Mouse (Mus musculus) T-helper 2 cell (primary cell): ENCODE results near the gene Elp5.

Experiments
- in situ Hi-C: fragments of 300-600 bp; cut with MboI, MseI; formaldehyde crosslinking; loops from one replicate; pipeline ENCODE4 v1.15.1; 2025; ENCODE audit warnings: high pct_unique_total_duplicates

The Elp5 gene

DNA sequence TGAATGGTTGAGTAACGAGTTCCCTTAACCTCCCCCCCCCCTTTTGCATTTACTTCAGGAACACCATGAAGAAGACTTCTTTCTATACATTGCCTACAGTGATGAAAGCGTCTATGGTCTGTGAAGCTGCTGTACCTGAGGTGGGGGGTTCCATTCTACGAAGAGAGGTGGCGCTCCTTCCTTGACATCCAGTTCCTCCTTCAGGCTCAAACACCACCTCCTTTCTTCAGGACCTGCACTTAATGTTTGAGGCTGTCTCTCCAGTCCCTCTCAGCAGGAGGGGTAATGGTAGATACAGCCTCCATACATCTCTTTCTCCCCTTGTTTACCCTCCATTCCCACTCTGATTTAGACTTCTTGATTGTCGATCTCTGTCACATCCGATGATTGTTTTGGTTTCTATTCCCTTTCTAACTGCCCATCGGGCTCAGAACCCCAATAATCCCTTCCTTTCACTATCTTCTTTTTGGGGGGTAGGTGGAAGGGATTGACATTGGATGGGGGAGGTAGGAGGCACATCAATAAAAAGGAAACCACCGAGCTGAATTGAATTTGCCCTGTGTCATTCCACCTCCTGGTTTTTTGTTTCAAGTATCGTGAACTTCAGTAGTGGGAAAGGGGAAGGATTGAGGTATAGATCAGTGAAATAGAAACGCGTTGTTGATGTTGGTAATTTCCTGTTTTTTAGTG is 12.2 kb upstream of the Elp5 start:
- in situ Hi-C loops, result no loop called here

DNA sequence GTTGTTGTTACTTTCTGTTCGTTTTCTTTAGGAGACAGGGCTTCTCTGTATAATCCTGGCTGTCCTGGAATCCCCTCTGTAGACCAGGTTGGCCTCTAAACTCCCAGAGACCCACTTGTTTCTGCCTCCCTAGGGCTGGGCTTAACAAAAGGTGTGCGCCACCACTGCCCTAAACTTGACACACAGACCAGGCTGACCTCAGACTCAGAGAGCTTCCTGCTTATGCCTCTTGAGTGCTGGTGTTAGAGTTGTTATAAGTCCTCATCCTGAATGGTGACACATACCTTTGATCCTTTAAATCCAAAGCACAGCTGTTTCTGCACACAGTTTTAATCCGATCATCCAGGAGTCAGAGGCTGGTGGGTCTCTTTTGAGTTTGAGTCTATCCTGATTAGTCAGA is 10.6 kb upstream of the Elp5 start:
- in situ Hi-C loops, result no loop called here

DNA sequence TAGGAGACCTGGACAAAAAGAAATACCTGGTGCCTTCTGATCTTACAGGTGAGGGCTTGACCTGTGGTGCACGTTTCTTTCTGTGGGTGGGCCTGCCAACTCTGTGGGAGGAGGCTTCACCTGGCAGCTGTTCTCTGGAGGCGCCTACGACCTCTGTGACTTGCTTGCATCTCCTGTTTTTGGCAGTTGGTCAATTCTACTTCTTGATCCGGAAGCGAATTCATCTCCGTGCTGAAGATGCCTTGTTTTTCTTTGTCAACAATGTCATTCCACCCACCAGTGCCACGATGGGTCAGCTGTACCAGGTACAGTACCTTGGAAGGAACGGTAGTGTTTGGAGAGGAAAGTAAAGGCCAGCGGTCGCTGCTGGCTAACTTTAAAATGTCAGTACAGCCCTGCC is 10.1 kb upstream of the Elp5 start:
- in situ Hi-C loops, result no loop called here

DNA sequence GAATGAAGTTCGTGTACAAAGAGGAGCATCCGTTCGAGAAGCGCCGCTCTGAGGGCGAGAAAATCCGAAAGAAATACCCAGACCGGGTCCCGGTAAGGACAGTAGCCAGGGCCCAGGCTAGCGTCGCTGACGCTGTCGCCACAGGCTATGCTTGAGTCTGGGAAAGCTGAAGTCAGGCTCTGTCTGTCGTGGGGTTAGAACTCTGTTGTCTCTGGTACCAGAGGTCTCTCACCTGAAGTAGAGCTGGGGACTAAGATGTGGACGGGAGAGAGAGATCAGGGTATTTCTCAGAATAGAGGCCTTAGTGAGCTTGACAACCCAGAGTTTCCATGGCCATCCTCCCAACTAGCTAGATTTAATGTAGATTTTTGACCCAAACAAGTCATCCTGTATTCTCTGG is 9.4 kb upstream of the Elp5 start:
- in situ Hi-C loops, result no loop called here

DNA sequence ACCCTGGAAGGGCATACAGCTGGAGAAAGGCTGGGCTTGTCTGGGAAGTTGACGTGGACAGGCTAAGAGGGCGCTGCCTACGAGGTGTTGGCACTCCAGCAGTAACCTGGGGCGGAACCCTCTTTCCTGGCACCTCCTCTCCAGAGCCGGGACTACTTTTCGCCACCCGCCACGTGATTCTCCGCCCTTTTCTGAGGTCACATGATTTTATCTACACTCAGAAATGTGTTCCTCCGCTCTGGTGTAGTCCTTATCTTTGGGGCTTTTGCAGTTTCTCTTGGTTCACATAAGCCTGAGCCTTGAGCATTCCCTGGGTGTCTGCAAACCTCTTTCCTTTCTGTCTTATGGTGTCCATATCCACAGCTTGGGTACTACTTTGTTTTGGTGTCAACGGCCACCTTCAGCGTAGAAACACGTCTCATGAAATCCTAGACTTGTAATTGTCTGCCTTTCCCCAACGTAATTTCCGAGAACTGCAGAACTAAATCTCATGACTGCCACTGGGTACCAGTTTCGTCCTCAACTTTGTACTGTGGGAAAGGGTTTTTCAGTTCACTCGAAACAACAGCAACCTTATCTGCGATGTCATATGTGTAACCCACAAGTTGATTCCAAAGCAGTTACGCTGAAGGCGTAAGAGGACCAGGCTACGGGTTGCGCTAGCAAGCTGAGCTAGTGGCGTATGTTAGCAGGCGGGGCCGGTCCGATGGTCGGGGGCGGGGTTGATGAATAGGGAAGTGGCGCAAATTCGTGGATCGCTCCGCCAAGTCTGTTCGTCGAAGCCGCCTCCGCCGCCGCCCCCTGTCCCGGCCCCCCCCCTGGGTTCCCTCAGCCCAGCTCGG is 8.8 kb upstream of the Elp5 start, which contains the start of gene Gabarap:
Gene Gabarap, plus strand, starts transcription at position 294 of the 842 bp plus-strand sequence.
- in situ Hi-C loops, result no loop called here

DNA sequence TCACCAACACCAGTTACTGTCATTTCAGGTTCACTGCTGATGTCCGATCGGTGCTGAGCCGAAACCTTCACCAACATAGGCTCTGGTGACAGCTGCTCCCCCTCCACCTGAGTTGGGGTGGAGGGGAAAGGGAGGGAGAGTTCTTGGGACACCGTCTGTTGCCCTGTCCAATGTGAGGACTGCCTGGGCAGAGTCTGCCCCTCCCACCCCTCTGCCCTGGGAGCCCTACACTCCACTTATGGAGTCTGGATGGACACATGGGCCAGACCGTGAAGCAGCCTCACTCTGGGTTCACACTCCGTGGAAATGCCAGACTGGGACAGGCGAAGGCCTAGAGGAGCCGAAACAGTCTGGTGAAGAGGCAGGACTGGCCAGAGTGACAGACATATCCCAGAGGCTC is 7.6 kb upstream of the Elp5 start:
- in situ Hi-C loops, result no loop called here

DNA sequence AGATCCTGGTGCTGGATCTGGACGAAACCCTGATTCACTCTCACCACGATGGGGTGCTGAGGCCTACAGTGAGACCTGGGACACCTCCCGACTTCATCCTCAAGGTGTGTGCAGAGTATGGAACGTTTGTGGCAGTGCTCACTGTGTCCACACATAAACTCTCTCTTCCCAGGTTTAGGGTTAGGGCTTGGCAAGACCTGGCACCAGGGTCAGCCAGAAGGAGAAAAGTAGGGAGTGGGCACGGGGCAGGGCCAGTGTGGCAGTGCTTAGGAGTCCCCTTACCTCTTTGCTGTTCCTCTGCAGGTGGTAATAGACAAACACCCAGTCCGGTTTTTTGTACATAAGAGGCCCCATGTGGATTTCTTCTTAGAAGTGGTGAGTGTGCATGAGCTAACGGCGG is 2.1 kb upstream of the Elp5 start:
- in situ Hi-C loops, result no loop called here

DNA sequence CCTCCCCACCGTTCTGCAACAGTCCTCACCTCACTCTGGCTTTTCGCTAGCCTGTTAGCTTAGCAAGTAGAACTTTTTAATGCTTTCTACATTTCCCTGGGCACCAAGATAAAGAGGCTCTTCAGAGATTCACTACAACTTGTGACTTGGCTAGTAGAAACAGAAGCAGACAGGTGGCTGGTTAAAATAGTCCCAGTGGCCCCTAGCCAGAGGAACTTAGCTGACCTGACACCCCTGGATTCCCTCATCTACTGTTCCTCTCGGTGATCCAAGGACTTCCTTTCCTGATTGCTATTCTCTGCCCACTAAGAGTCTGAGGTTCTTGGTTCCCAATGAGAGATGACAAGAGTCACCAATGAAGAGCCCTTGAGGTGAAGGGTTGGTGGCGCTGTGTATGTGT is 1.1 kb upstream of the Elp5 start:
- in situ Hi-C loops, result no loop called here

DNA sequence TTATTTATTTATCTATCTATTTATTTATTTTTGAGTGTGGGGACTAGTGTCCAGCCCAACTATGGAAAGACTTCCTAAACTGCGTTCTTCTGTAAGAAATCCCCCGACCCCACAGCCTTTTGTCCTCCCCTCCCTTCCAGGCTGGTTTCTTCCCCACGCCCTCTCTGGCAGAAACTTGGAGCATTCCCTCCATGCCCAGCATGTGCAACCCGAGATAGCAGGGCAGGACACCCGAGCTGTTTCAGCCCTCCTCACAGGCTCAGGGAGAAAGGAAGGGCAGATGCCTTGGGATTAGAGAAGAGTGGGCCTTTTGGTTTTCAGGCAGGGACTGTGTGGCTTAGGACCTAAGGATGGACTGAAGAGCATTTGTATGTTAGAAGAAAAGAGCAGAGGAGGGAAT is 560 bp upstream of the Elp5 start:
- in situ Hi-C loops, result no loop called here

DNA sequence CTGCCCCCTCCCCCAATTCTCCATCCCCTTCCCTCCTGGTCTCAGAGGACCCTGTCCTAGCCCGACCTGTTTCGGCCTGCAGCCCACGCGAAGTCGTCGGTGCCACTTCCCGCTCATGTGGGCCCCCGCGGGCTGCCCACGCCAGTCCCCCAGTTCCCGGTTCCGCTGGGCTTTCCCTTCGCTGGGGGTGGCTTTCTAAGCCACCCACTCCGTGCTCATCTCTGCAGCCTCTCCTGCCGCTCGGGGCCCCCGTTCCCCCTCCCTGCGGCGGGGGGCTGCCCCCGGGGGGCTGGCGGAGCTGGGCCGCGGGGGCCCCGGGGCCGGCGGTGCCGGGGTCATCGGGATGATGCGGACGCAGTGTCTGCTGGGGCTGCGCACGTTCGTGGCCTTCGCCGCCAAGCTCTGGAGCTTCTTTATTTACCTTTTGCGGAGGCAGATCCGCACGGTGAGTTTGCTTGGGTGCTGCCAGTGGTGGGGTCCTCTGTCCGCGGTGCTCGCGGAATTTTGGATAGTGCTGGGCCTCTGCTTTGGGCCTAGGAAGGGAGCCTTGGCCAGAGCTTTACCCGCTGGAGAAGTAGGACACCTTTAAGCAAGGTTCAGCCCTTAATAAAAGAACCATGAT is 1.1 kb downstream of the Elp5 start, which contains the start of gene Ctdnep1:
Gene Ctdnep1, plus strand, starts transcription at position 16 of the 622 bp plus-strand sequence.
- in situ Hi-C loops, result no loop called here

DNA sequence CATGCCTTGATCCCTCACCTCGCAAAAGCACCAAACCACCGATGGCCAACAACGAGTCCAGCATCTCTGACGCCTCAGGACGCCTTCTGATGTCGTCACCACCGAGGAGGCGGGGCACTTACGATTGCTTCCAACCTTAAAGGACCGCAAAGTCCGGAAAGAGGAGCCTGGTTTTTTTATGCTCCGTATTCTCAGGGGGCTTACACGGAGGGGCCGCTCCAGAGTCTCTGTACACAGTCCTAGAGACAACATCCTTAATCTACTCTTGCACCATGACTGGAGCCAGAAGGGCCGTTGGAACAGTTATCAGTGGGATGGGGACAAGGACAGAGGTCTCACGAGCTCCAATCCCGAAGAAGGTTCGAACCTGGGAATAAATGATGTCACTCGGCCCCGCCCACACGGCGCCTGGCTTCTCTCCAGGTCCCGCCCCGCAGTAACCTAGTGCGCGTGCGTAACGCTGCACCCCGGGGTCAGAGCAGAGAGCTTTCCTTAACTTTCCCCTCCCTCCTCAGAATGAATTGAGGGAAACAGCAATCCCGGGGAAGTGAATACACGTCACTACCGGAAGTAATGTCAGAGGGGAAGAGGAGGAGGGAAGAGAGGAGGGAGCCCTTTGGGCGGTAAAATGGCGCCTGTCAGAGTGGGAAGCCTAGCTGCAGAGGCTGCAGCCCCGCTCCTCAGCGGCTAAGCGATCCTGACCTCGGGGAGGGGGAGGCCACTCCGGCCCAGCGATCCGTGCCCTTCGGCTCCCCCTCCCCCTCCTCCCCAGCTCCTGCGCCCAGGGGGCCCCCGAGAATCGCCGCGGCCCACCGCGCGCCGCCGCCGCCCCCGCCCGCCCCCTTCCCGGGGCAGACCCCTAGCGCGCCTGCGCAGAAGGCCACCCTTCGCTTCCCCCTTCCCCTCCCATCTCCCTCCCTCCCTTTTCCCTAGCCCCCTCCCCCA is 1.8 kb downstream of the Elp5 start:
- in situ Hi-C loops, result no loop called here

DNA sequence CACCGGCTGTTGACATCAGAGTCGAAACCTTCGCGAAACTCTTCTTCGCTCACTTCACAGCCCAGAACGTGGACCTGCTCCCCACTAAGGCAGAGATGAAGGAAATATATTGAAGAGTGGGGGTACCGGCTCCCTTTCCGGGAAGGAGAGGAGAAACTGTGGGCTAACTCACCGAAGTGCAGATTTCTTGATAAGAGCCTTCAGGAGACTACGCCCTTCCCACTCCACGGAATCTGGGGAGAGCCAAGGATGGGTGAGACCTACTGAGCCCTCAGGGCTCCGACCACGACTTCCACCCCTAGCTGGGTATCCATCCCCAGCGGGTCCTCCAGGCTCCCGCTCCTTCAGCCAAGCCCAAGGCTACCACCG is 2.5 kb downstream of the Elp5 start:
- in situ Hi-C loops, result no loop called here

DNA sequence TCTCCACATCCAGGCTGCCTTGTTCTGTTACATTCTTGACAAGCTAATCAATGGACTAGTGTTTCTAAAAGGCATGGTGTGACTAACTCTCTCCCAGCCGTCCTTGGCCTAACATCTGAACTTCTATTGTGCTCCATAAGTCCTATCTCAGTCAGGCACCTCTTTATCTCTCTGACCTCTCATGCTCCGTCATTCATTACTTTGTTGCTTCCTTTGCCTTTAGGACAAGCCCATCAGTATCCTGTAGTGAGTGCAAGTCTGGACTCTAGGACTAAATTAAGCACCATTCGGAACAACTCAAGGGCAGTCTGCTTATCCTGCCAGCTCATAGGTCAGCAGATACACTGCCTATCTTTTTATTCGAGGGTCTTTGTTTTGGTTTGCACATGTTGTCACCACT is 6.0 kb downstream of the Elp5 start:
- in situ Hi-C loops, result no loop called here

DNA sequence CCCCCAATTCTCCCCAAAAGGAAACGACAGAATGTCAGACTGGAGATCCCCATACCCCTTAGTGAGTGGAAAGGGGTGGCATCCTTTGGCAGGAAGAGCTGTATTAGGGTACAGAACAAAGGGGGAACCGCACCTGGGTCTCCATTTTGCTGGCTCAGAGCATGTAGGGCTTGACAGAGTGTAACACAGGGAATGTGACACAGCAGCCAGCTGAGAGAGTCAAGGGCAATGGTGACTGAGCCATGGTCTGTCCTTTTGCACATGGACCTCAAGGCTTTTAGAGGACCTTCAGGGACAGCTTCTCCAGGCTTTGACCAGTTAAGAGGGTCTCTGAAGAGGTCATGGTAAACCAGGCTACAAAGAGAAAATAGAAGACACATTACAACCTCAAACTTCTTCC is 7.4 kb downstream of the Elp5 start:
- in situ Hi-C loops, result no loop called here

DNA sequence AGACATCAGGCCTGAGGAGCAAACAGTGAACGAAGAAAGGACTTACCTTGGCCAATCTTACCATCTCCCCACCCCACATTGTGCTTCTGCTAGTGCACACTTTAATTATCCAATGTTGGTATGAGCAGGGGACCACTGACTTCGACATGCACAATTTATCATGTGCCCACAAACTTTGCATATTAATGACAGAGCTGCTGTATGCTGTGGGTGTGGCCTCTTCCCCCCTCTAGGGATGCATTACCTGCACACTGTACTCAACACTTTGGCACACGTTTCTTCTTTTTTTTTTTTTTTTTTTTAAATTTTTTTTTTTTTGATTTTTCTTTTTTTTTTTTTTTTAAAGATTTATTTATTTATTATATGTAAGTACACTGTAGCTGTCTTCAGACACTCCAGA is 11.5 kb downstream of the Elp5 start:
- in situ Hi-C loops, result no loop called here

DNA sequence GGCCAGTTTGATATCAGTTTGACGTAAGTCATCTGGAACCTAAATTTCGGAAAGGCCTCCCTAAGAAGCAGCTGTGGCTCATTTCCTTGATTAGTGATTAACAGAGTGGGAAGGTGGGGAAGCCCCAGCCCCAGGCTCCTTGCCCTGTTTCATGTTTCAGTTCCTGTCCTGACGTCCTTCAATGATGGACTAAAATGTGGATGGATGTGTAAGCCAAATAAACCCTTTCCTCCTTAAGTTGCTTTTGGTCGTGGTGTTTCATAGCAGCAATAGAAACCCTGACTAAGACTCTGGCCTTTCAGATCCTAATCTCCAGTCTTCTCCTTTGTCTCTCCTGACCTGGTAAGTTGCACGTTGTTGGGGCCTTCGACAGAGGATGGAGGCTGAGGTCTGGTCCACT is 12.1 kb downstream of the Elp5 start:
- in situ Hi-C loops, result no loop called here

DNA sequence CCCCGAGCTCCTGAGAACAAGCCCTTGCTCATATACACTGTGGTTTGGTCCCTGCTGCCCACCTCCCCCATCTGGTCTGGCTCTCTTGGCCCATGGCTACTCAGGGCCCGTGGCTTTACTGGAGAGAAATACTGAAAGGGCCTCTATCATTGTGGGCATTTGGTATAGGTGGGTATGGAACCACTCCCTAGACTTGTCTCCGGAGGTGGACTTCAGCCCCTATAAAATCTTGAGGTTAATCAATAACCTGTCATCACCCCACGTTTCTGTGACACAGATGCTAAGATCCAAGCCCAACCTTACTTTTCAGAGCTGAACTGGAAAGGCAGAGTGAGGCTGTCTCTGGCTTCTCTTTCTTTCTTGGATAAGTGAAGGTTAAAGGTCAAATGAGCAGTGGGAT is 13.5 kb downstream of the Elp5 start:
- in situ Hi-C loops, result loop anchor here (5.0 kb wide), 1 partner anchor 36 kb away; no protein-coding TSS in a partner anchor

DNA sequence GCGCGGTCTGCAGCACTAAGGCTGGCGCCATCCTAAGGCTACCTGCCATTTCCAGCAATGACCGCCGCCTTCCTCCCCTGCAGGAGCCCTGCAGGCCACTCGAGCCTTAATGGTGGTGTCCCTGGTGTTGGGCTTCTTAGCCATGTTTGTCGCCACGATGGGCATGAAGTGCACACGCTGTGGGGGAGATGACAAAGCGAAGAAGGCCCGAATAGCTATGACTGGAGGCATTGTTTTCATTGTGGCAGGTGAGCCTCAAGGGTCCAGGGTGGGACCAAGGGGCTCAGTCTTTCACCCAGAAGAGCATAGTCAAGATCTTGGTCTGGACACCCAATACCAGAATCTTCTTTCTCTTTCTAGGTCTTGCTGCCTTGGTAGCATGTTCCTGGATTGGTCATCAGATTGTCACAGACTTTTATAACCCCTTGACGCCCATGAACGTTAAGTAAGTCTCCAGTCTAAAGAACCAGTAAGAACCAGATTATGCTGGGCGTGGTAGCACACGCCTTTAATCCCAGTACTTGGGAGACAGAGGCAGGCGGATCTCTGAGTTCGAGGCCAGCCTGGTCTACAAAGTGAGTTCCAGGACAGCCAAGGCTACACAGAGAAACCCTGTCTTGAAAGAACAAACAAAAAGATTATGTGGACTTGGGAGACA is 15.3 kb downstream of the Elp5 start:
- in situ Hi-C loops, result loop anchor here (5.0 kb wide), 1 partner anchor 35 kb away; no protein-coding TSS in a partner anchor

DNA sequence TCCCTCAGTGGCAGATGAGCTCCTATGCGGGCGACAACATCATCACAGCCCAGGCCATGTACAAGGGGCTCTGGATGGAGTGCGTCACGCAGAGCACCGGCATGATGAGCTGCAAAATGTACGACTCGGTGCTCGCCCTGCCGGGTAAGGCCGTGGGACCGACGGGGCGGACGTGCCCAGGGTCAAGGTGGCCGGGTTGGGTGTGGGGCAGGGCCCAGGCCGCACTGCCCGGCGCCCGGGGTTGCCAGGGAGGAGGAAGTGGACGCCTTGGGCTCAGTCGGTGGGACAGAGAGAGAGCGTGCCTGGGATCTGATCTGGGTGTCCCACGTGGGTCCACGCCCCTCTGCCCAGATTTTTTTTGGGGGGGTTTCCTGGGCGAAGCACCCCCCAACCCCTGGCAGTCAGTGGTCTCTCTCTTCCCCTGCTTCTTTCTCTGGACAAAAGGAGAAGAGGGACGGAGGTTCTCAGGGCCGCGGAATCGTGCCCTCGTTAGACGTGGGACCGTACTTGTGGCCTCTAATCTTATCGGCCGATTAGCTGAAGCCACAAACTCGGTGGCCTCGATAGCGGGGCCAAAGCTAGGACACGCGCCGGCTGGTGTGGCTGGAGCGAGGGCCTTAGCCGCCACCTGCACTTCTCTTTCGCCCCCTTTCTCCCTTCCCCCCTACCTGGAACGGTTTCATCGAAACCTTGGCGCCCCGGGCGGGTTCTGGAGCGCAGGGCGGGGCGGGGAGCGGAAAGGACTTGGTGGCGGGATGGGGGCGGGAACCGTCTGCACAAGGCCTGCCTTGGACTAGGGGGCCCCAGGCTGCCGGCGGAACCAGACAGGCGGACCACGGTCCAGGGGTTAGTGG is 16.1 kb downstream of the Elp5 start:
- in situ Hi-C loops, result loop anchor here (5.0 kb wide), 1 partner anchor 34 kb away; no protein-coding TSS in a partner anchor
